Mouse (Mus musculus): ENCODE data around the gene Sstr1. TPM values are rescaled to one million over a fixed set of nuclear protein-coding genes. Genes with fewer than 3 reads are reported as not detected.

Gene Sstr1
- polyA plus RNA-seq (2012; rRNA removed), result 8.4 and 9.0 TPM in 2 replicates

GRCm38 (mm10) chr12:58211163-58212071 is at the start of gene Sstr1:
Gene Sstr1, plus strand, starts transcription at chr12:58211772.

Other genes with a start within 250 kb of the Sstr1 start
- gene Clec14a, start 57.5 kb downstream of the Sstr1 start, polyA plus RNA-seq (2012; rRNA removed), result 5.7 and 6.2 TPM in 2 replicates

Data from central nervous system, embryonic 14 days (tissue).